ENCODE assay signal across 8 mouse cellular contexts in genomic region chr6:5726237-5726670, GRCm38 (mm10). TPM values are rescaled to one million over a fixed set of nuclear protein-coding genes. Genes with fewer than 3 reads are reported as not detected.
DNase-seq lines count a peak whose midpoint lies in the region; ATAC-seq and TF ChIP-seq lines count a peak whose summit lies in the region.

No protein-coding gene starts in this region.

- peaks cover 10% of the 10 kb centered on the region; the same call in 1 of the 2 replicates for H3K4me1 ChIP-seq in embryonic facial prominence, embryonic 12.5 days
- H3K4me1 ChIP-seq in hindbrain, embryonic 15.5 days (replicated peaks) = peaks cover 10% of the 10 kb centered on the region
- H3K4me1 ChIP-seq in midbrain, embryonic 14.5 days (ENCODE audit: control insufficient read depth, insufficient read depth, low read length) = 0 out of 2 replicates have a peak, but pooled peaks cover 9% of the 10 kb centered on the region

- peaks cover 5% of the 10 kb centered on the region for H3K27me3 ChIP-seq in embryonic facial prominence, embryonic 12.5 days
- H3K27me3 ChIP-seq in hindbrain, embryonic 15.5 days = no peaks in the 10 kb centered on the region
- 0 out of 2 replicates have a peak, but pooled peaks cover 2% of the 10 kb centered on the region for H3K27me3 ChIP-seq in midbrain, embryonic 14.5 days (ENCODE audit: control insufficient read depth, insufficient read depth, low read length)

- no peaks in the 10 kb centered on the region for H3K9me3 ChIP-seq in embryonic facial prominence, embryonic 12.5 days
- no peaks in the 10 kb centered on the region for H3K9me3 ChIP-seq in hindbrain, embryonic 15.5 days
- H3K9me3 ChIP-seq in midbrain, embryonic 14.5 days (ENCODE audit: control insufficient read depth, low read length) = no peaks in the 10 kb centered on the region

- peak overlapping the region; percentile 67 for H3K4me3 ChIP-seq in layer of hippocampus, adult 2 months
- peak overlapping the region; percentile 46 for H3K4me3 ChIP-seq in embryonic facial prominence, embryonic 12.5 days
- peak overlapping the region; percentile 62 for H3K4me3 ChIP-seq in hindbrain, embryonic 15.5 days
- peak overlapping the region; percentile 52 for H3K4me3 ChIP-seq in midbrain, embryonic 14.5 days (replicated peaks; ENCODE audit: low read depth, low read length)

- intact Hi-C loops in gastrocnemius, postnatal 14 days (cut with DNase I; ENCODE audit: low total_unique reads) = loop anchor here (5.0 kb wide), 1 partner anchor 66 kb away; no protein-coding TSS in a partner anchor

- WGBS in embryonic facial prominence, embryonic 12.5 days = 4% methylated on average over 10 of the region's 10 CpGs
- WGBS in hindbrain, embryonic 15.5 days = 3% methylated on average over 10 of the region's 10 CpGs
- WGBS in midbrain, embryonic 14.5 days = 2% methylated on average over 10 of the region's 10 CpGs

- ATAC-seq in embryonic facial prominence, embryonic 12.5 days (ENCODE audit: insufficient number of reproducible peaks, insufficient read depth, low FRiP score, low TSS enrichment) = no peak
- peak; percentile 59 for ATAC-seq in hindbrain, embryonic 15.5 days (ENCODE audit: low FRiP score, low read depth)
- peak; percentile 18; the same call in 1 of the 2 replicates for ATAC-seq in midbrain, embryonic 14.5 days (ENCODE audit: low FRiP score, low TSS enrichment)

- H3K4me2 ChIP-seq in embryonic facial prominence, embryonic 12.5 days (replicated peaks) = peak overlapping the region; percentile 89
- H3K4me2 ChIP-seq in hindbrain, embryonic 15.5 days = peak overlapping the region; percentile 96
- peak overlapping the region; percentile 77 for H3K4me2 ChIP-seq in midbrain, embryonic 14.5 days (ENCODE audit: low read length)

- TF ChIP-seq CTCF in layer of hippocampus, adult 2 months (conservative IDR thresholded peaks at IDR 0.05) = no peak

- H3K9ac ChIP-seq in embryonic facial prominence, embryonic 12.5 days = peak overlapping the region; percentile 46
- peak overlapping the region; percentile 63 for H3K9ac ChIP-seq in hindbrain, embryonic 15.5 days
- H3K9ac ChIP-seq in midbrain, embryonic 14.5 days (replicated peaks; ENCODE audit: low read length) = peak overlapping the region; percentile 57

- peak overlapping the region; percentile 97 for H3K27ac ChIP-seq in layer of hippocampus, adult 2 months
- H3K27ac ChIP-seq in embryonic facial prominence, embryonic 12.5 days = no peak overlapping the region
- H3K27ac ChIP-seq in hindbrain, embryonic 15.5 days (replicated peaks) = peak overlapping the region; percentile 51
- no peak overlapping the region for H3K27ac ChIP-seq in midbrain, embryonic 14.5 days (replicated peaks; ENCODE audit: low read depth, low read length)

- H3K36me3 ChIP-seq in embryonic facial prominence, embryonic 12.5 days = no peaks in the 10 kb centered on the region
- no peaks in the 10 kb centered on the region for H3K36me3 ChIP-seq in hindbrain, embryonic 15.5 days
- no peaks in the 10 kb centered on the region for H3K36me3 ChIP-seq in midbrain, embryonic 14.5 days (ENCODE audit: control insufficient read depth, insufficient read depth, low read length)

- peak in 1 of 2 experiments; percentile 22 for DNase-seq in layer of hippocampus, adult 2 months (ENCODE audit: low spot score in 2 of 2)
- no peak for DNase-seq in layer of hippocampus, postnatal 10 days (ENCODE audit: low spot score in 2 of 2)
- DNase-seq in midbrain, embryonic 14.5 days = peak; percentile 44
- DNase-seq in urinary bladder, postnatal 10 days (ENCODE audit: low spot score) = no peak
- no peak for DNase-seq in spleen, adult 12 weeks (ENCODE audit: low spot score)
- no peak for DNase-seq in gastrocnemius, postnatal 14 days

RNA-seq across cellular contexts. Expression of gene Dync1i1, which starts 0.8 kb away (rescaled TPM):
- total RNA-seq in layer of hippocampus, adult 2 months (2021) = 100 to 1,000 TPM; 138 to 150 TPM
- total RNA-seq in layer of hippocampus, postnatal 10 days (2021) = 100 to 1,000 TPM; 140 to 152 TPM
- polyA plus RNA-seq in embryonic facial prominence, embryonic 12.5 days (2016; fragmentation: Nextera tagmentation; extraction: Ambion mirVana) = 7.4 and 9.1 TPM in 2 replicates
- polyA plus RNA-seq in hindbrain, embryonic 15.5 days (2015; fragmentation: Nextera tagmentation; extraction: Ambion mirVana) = 29.5 and 29.7 TPM in 2 replicates
- 10.3 and 13.2 TPM in 2 replicates for polyA plus RNA-seq in midbrain, embryonic 14.5 days (2014; fragmentation: Nextera tagmentation; extraction: Ambion mirVana)
- total RNA-seq in gastrocnemius, postnatal 14 days (2021) = under 1 TPM; 0.60 to 0.72 TPM

Comparison
In these comparisons a context has a peak if more than half of its experiments do, and no peak if none do; other contexts are left out.
1. H3K27ac ChIP-seq: peak in layer of hippocampus, adult 2 months (single experiment) and hindbrain, embryonic 15.5 days (single experiment); none in embryonic facial prominence, embryonic 12.5 days (single experiment) and midbrain, embryonic 14.5 days (single experiment).
2. RNA of gene Dync1i1, which starts 0.8 kb away (total RNA-seq): 140 to 152 TPM in layer of hippocampus, postnatal 10 days and 138 to 150 TPM in layer of hippocampus, adult 2 months; 0.60 to 0.72 TPM in gastrocnemius, postnatal 14 days; every median in the first group is over 10 times any median in the second.
3. Peak in every context shown above with its lines, with median percentiles within 50 percentile points of each other: H3K4me3 ChIP-seq, H3K4me2 ChIP-seq and H3K9ac ChIP-seq.